Mouse (Mus musculus): ENCODE results near the gene Man1b1. TPM values are rescaled to one million over a fixed set of nuclear protein-coding genes. Genes with fewer than 3 reads are reported as not detected.

Man1b1 gene
- polyA plus RNA-seq, 1 experiment = 19.6 TPM

GRCm38 (mm10) chr2:25305587-25306359 lies 26.4 kb upstream of the Man1b1 start:
- TF ChIP-seq POLR2A (IDR thresholded peaks at IDR 0.05; ENCODE audit: low read depth, low read length) = no peak
- no peak for TF ChIP-seq CTCF (conservative IDR thresholded peaks at IDR 0.05; ENCODE audit: insufficient read depth, insufficient read length, low read depth, low read length)

GRCm38 (mm10) chr2:25310180-25310579 lies 22.0 kb upstream of the Man1b1 start:
- H3K4me1 ChIP-seq (ENCODE audit: control insufficient read depth, insufficient read depth, low read length) = no peaks in the 10 kb centered on the region
- TF ChIP-seq CTCF (conservative IDR thresholded peaks at IDR 0.05; ENCODE audit: insufficient read depth, insufficient read length, low read depth, low read length) (no peak), POLR2A (IDR thresholded peaks at IDR 0.05; ENCODE audit: low read depth, low read length) (no peak)
- H3K4me3 ChIP-seq (ENCODE audit: insufficient read depth, low read depth, low read length) = no peak overlapping the region
- WGBS = 59% methylated on average over 10 of the region's 10 CpGs
- H3K27ac ChIP-seq (ENCODE audit: insufficient read depth, low read depth, low read length) = no peak overlapping the region
- H3K36me3 ChIP-seq (ENCODE audit: control insufficient read depth, insufficient read depth, low read length) = no peaks in the 10 kb centered on the region
- H3K27me3 ChIP-seq (replicated peaks; ENCODE audit: control insufficient read depth, insufficient read depth, low read length) = 0 out of 2 replicates have a peak, but pooled peaks cover 4% of the 10 kb centered on the region
- no peak for DNase-seq

More at GRCm38 (mm10) chr2:25305587-25306359, 26.4 kb upstream of the Man1b1 start:
- no peak for DNase-seq
- 51% methylated on average over 14 of the region's 14 CpGs for WGBS
- Histone ChIP-seq H3K4me1 (ENCODE audit: control insufficient read depth, insufficient read depth, low read length) (no peaks in the 10 kb centered on the region), H3K27ac (ENCODE audit: insufficient read depth, low read depth, low read length) (no peak overlapping the region), H3K36me3 (ENCODE audit: control insufficient read depth, insufficient read depth, low read length) (no peaks in the 10 kb centered on the region), H3K27me3 (replicated peaks; ENCODE audit: control insufficient read depth, insufficient read depth, low read length) (no peaks in the 10 kb centered on the region), H3K4me3 (ENCODE audit: insufficient read depth, low read depth, low read length) (no peak overlapping the region)

GRCm38 (mm10) chr2:25310969-25311368 lies 21.2 kb upstream of the Man1b1 start:
- Histone ChIP-seq H3K36me3 (ENCODE audit: control insufficient read depth, insufficient read depth, low read length) (no peaks in the 10 kb centered on the region), H3K4me1 (ENCODE audit: control insufficient read depth, insufficient read depth, low read length) (no peaks in the 10 kb centered on the region), H3K27ac (ENCODE audit: insufficient read depth, low read depth, low read length) (no peak overlapping the region), H3K27me3 (replicated peaks; ENCODE audit: control insufficient read depth, insufficient read depth, low read length) (0 out of 2 replicates have a peak, but pooled peaks cover 4% of the 10 kb centered on the region), H3K4me3 (ENCODE audit: insufficient read depth, low read depth, low read length) (no peak overlapping the region)
- 3% methylated on average over 22 of the region's 22 CpGs for WGBS
- no peak for DNase-seq
- TF ChIP-seq POLR2A (IDR thresholded peaks at IDR 0.05; ENCODE audit: low read depth, low read length) = no peak

- no peak overlapping the region for H3K27ac ChIP-seq (ENCODE audit: insufficient read depth, low read depth, low read length)
- H3K27me3 ChIP-seq (replicated peaks; ENCODE audit: control insufficient read depth, insufficient read depth, low read length) = 0 out of 2 replicates have a peak, but pooled peaks cover 4% of the 10 kb centered on the region
- no peak for DNase-seq
- no peak for TF ChIP-seq CTCF (conservative IDR thresholded peaks at IDR 0.05; ENCODE audit: insufficient read depth, insufficient read length, low read depth, low read length)
- no peak for TF ChIP-seq POLR2A (IDR thresholded peaks at IDR 0.05; ENCODE audit: low read depth, low read length)
- no peak overlapping the region for H3K4me3 ChIP-seq (ENCODE audit: insufficient read depth, low read depth, low read length)
- WGBS = 5% methylated on average over 11 of the region's 11 CpGs
- H3K4me1 ChIP-seq (ENCODE audit: control insufficient read depth, insufficient read depth, low read length) = no peaks in the 10 kb centered on the region
- no peaks in the 10 kb centered on the region for H3K36me3 ChIP-seq (ENCODE audit: control insufficient read depth, insufficient read depth, low read length)
Measured at GRCm38 (mm10) chr2:25311491-25311891, 20.6 kb upstream of the Man1b1 start.

GRCm38 (mm10) chr2:25318119-25318966 lies 13.8 kb upstream of the Man1b1 start:
- Histone ChIP-seq H3K36me3 (ENCODE audit: control insufficient read depth, insufficient read depth, low read length) (no peaks in the 10 kb centered on the region), H3K27ac (ENCODE audit: insufficient read depth, low read depth, low read length) (no peak overlapping the region), H3K4me3 (ENCODE audit: insufficient read depth, low read depth, low read length) (no peak overlapping the region), H3K4me1 (ENCODE audit: control insufficient read depth, insufficient read depth, low read length) (no peaks in the 10 kb centered on the region), H3K27me3 (replicated peaks; ENCODE audit: control insufficient read depth, insufficient read depth, low read length) (no peaks in the 10 kb centered on the region)
- 6% methylated on average over 31 of the region's 31 CpGs for WGBS
- TF ChIP-seq POLR2A (IDR thresholded peaks at IDR 0.05; ENCODE audit: low read depth, low read length) = no peak
- TF ChIP-seq CTCF (conservative IDR thresholded peaks at IDR 0.05; ENCODE audit: insufficient read depth, insufficient read length, low read depth, low read length) = no peak
- DNase-seq = no peak

- 10% methylated on average over 58 of the region's 58 CpGs for WGBS
- peak; percentile 51 for DNase-seq
- H3K36me3 ChIP-seq (ENCODE audit: control insufficient read depth, insufficient read depth, low read length) = no peaks in the 10 kb centered on the region
- no peaks in the 10 kb centered on the region for H3K27me3 ChIP-seq (replicated peaks; ENCODE audit: control insufficient read depth, insufficient read depth, low read length)
- H3K27ac ChIP-seq (ENCODE audit: insufficient read depth, low read depth, low read length) = no peak within 1 kb of the TSS
- H3K4me1 ChIP-seq (ENCODE audit: control insufficient read depth, insufficient read depth, low read length) = no peaks in the 10 kb centered on the region
- no peak within 1 kb of the TSS for H3K4me3 ChIP-seq (ENCODE audit: insufficient read depth, low read depth, low read length)
- TF ChIP-seq POLR2A (IDR thresholded peaks at IDR 0.05; ENCODE audit: low read depth, low read length) (no peak), CTCF (conservative IDR thresholded peaks at IDR 0.05; ENCODE audit: insufficient read depth, insufficient read length, low read depth, low read length) (no peak)
Measured at GRCm38 (mm10) chr2:25318971-25319773, 13.0 kb upstream of the Man1b1 start, which contains the start of gene Grin1. Grin1 (minus strand) TSS chr2:25319187.

Measured in kidney, adult 2 months (tissue).